Mouse (Mus musculus): ENCODE measurements around the gene Arhgap10.

Gene Arhgap10

GRCm38 (mm10) chr8:77484817-77485216, 32.9 kb downstream of the Arhgap10 start:
- no peak for DNase-seq (ENCODE audit: low spot score)

- DNase-seq (ENCODE audit: low spot score): no peak
These were observed 33.5 kb downstream of the Arhgap10 start for GRCm38 (mm10) chr8:77484266-77484665.

- no peak for DNase-seq (ENCODE audit: low spot score)
These were observed 34.1 kb downstream of the Arhgap10 start for GRCm38 (mm10) chr8:77483676-77484075.

- no peak for DNase-seq (ENCODE audit: low spot score)
These were observed 36.0 kb downstream of the Arhgap10 start for GRCm38 (mm10) chr8:77481791-77482190.

GRCm38 (mm10) chr8:77479995-77480394, 37.8 kb downstream of the Arhgap10 start:
- no peak for DNase-seq (ENCODE audit: low spot score)

- DNase-seq (ENCODE audit: low spot score): no peak
These were observed 38.9 kb downstream of the Arhgap10 start for GRCm38 (mm10) chr8:77478913-77479273.

- no peak for DNase-seq (ENCODE audit: low spot score)
These were observed 39.4 kb downstream of the Arhgap10 start for GRCm38 (mm10) chr8:77478155-77478912.

- DNase-seq (ENCODE audit: low spot score): no peak
These were observed 40.1 kb downstream of the Arhgap10 start for GRCm38 (mm10) chr8:77477684-77478083.

- DNase-seq (ENCODE audit: low spot score): no peak
These were observed 43.1 kb downstream of the Arhgap10 start for GRCm38 (mm10) chr8:77474614-77475013.

- DNase-seq (ENCODE audit: low spot score): no peak
These were observed 44.0 kb downstream of the Arhgap10 start for GRCm38 (mm10) chr8:77473773-77474172.

- DNase-seq (ENCODE audit: low spot score): peak; percentile 78
These were observed 44.4 kb downstream of the Arhgap10 start for GRCm38 (mm10) chr8:77473373-77473772.

- DNase-seq (ENCODE audit: low spot score): no peak
These were observed 56.4 kb downstream of the Arhgap10 start for GRCm38 (mm10) chr8:77461392-77461791.

- no peak for DNase-seq (ENCODE audit: low spot score)
These were observed 57.4 kb downstream of the Arhgap10 start for GRCm38 (mm10) chr8:77460363-77460762.

- no peak for DNase-seq (ENCODE audit: low spot score)
These were observed 58.1 kb downstream of the Arhgap10 start for GRCm38 (mm10) chr8:77459696-77460095.

GRCm38 (mm10) chr8:77458575-77458974, 59.2 kb downstream of the Arhgap10 start:
- no peak for DNase-seq (ENCODE audit: low spot score)

GRCm38 (mm10) chr8:77456263-77456662, 61.5 kb downstream of the Arhgap10 start:
- DNase-seq (ENCODE audit: low spot score): no peak

GRCm38 (mm10) chr8:77453836-77454235, 63.9 kb downstream of the Arhgap10 start:
- no peak for DNase-seq (ENCODE audit: low spot score)

- DNase-seq (ENCODE audit: low spot score): no peak
These were observed 66.0 kb downstream of the Arhgap10 start for GRCm38 (mm10) chr8:77451466-77452382.

GRCm38 (mm10) chr8:77451052-77451451, 66.7 kb downstream of the Arhgap10 start:
- DNase-seq (ENCODE audit: low spot score): no peak

GRCm38 (mm10) chr8:77446294-77446693, 71.5 kb downstream of the Arhgap10 start:
- no peak for DNase-seq (ENCODE audit: low spot score)

- no peak for DNase-seq (ENCODE audit: low spot score)
These were observed 72.1 kb downstream of the Arhgap10 start for GRCm38 (mm10) chr8:77445642-77446041.

- peak; percentile 83 for DNase-seq (ENCODE audit: low spot score)
These were observed 73.4 kb downstream of the Arhgap10 start for GRCm38 (mm10) chr8:77444166-77444870.

All from testis, postnatal 10 days (tissue).